Mouse (Mus musculus) liver, embryonic 14.5 days (tissue): ENCODE data around the gene Prss23. TPM values are rescaled to one million over a fixed set of nuclear protein-coding genes. Genes with fewer than 3 reads are reported as not detected.

ENCODE experiments used
- ATAC-seq: fragments of 200-750 bp; cut with Nextera tagmentation; 2 replicates; pipeline ENCODE4 v1.8.0; 2017; ENCODE audit warnings: moderate number of reproducible peaks, mild to moderate bottlenecking, moderate library complexity; ENCODE audit not compliant: insufficient read depth
- DNase-seq, 3 experiments: peaks; one replicate each; pipeline ENCODE4 v3.0.0-alpha.2; 2012 to 2013; ENCODE audit warnings: low read depth in 3 of 3, low spot score in 3 of 3
- H3K27ac ChIP-seq: fragments of 300-500 bp; sonication (generic); 2 replicates; pipeline ENCODE4 v1.5.1; 2014; ENCODE audit warnings: moderate library complexity, mild to moderate bottlenecking, control low read depth, inconsistent platforms
- H3K27me3 ChIP-seq: fragments of 300-500 bp; sonication (generic); 2 replicates; pipeline ENCODE4 v1.6.1; 2014; ENCODE audit warnings: mild to moderate bottlenecking, low read length, moderate library complexity; ENCODE audit not compliant: control insufficient read depth, insufficient read depth
- H3K36me3 ChIP-seq: fragments of 300-500 bp; sonication (generic); replicated peaks from 2 replicates; pipeline ENCODE4 v1.6.1; 2014; ENCODE audit warnings: low read depth; ENCODE audit not compliant: control insufficient read depth, insufficient read depth
- H3K4me1 ChIP-seq, 2 experiments: fragments of 200-500 bp in 1 of 2; fragments of 300-500 bp in 1 of 2; sonication (generic) in 1 of 2; replicated peaks; 2 replicates each; pipeline ENCODE4 v1.6.1; 2012 to 2014; ENCODE audit warnings: antibody characterized with exemption in 1 of 2, inconsistent platforms in 1 of 2, low read length in 1 of 2; ENCODE audit not compliant: control insufficient read depth in 2 of 2, insufficient read depth in 2 of 2
- H3K4me2 ChIP-seq: fragments of 300-500 bp; sonication (generic); 2 replicates; pipeline ENCODE4 v1.6.1; 2014; ENCODE audit warnings: low read depth, mild to moderate bottlenecking, control low read depth, moderate library complexity
- H3K4me3 ChIP-seq, 2 experiments: fragments of 200-500 bp in 1 of 2; fragments of 300-500 bp in 1 of 2; sonication (generic) in 1 of 2; 2 replicates each; pipeline ENCODE4 v1.5.1; 2012 to 2014; ENCODE audit warnings: low read depth in 2 of 2, low read length in 2 of 2, mild to moderate bottlenecking in 2 of 2, control low read depth in 1 of 2, inconsistent platforms in 1 of 2, moderate library complexity in 1 of 2; ENCODE audit not compliant: insufficient read depth in 1 of 2
- H3K9ac ChIP-seq: fragments of 300-500 bp; sonication (generic); replicated peaks from 2 replicates; pipeline ENCODE4 v1.6.1; 2014; ENCODE audit warnings: mild to moderate bottlenecking, control low read depth, moderate library complexity
- H3K9me3 ChIP-seq: fragments of 300-500 bp; sonication (generic); 2 replicates; pipeline ENCODE4 v1.6.1; 2016; ENCODE audit warnings: low read length, mixed read lengths; ENCODE audit not compliant: control insufficient read depth
- CTCF ChIP-seq: IDR thresholded peaks from 2 replicates; pipeline ENCODE4 v1.5.1; 2016; ENCODE audit warnings: antibody characterized with exemption, low read depth, control low read depth
- EP300 ChIP-seq: IDR thresholded peaks from 2 replicates; pipeline ENCODE4 v1.6.1; 2016; ENCODE audit warnings: antibody characterized with exemption, low read depth
- WGBS: fragments of 180-500 bp; shearing (Covaris S2); extraction: QIAGEN DNeasy Blood & Tissue Kit; methylation state at CpG from one replicate; pipeline ENCODE4 v1.1.7; 2014; ENCODE audit not compliant: insufficient replicate concordance; 5-methylcytosine and 5-hydroxymethylcytosine counted together
- polyA plus RNA-seq, 2 experiments: library from polyadenylated mRNA; depleted of rRNA in 1 of 2; stranded (reverse) in 1 of 2; unstranded in 1 of 2; fragments of >200 nt; fragmentation: Nextera tagmentation in 1 of 2; extraction: Ambion mirVana in 1 of 2; gene quantifications; 2 replicates each; pipeline versions ENCODE4 v1.2.1 to v1.2.3; 2012 to 2014

The Prss23 gene
- polyA plus RNA-seq, 2 experiments = 2.4 to 4.2 TPM

DNA sequence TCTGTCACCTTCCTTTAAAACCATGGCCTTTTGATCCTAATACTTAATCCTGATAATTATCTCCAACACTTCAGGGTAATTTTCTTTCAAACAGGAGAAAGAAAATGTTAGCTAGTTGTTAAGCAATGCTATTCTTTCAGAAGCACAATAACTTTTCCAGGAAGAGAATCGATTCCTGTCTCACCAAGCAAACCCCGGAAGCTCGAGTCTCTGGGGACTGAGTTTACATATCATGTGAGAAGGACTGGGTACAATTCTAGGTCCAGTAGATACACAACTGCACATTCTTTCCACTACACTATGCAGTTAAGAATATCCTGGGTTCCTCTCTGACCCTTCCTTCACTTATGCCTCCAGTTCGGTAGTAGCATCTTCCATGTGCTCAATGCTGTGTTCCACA lies 29.7 kb upstream of the Prss23 start:
- TF ChIP-seq EP300 (no peak), CTCF (no peak)
- Histone ChIP-seq H3K36me3 (no peaks in the 10 kb centered on the region), H3K27me3 (no peaks in the 10 kb centered on the region), H3K9me3 (no peaks in the 10 kb centered on the region), H3K27ac (no peak overlapping the region), H3K4me2 (no peak overlapping the region), H3K9ac (no peak overlapping the region), H3K4me3 (no peak overlapping the region), H3K4me1 (no peaks in the 10 kb centered on the region; a peak in 1 of 4 replicates)
- WGBS = 52% methylated on average over 4 of the region's 4 CpGs
- ATAC-seq (no peak), DNase-seq (no peak)

DNA sequence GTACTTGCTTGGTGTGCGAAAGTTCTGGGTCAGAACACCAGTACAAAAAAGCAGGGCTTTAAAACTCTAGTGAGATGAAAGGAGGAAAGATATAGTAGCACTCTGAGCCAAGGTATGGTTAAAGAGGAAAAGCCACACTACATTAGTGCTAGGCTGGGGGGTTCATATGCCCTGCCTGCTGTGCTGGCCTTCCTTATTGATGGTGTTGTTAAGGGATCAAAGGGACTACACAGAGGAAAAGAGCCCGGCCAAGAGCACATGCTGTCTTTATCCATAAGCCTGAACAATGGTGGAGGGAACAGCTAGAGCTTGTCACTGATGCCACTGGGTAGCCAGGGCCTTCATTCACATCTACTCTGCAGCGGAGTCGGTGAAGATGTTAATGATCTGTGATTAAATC lies 28.2 kb upstream of the Prss23 start:
- no peaks in the 10 kb centered on the region for H3K9me3 ChIP-seq
- H3K4me2 ChIP-seq = no peak overlapping the region
- H3K27me3 ChIP-seq = no peaks in the 10 kb centered on the region
- H3K36me3 ChIP-seq = no peaks in the 10 kb centered on the region
- no peak overlapping the region for H3K4me3 ChIP-seq
- H3K9ac ChIP-seq = no peak overlapping the region
- 60% methylated on average over 4 of the region's 4 CpGs for WGBS
- TF ChIP-seq EP300 (no peak), CTCF (no peak)
- DNase-seq (no peak), ATAC-seq (no peak)
- H3K27ac ChIP-seq = no peak overlapping the region
- H3K4me1 ChIP-seq = no peaks in the 10 kb centered on the region; a peak in 1 of 4 replicates

DNA sequence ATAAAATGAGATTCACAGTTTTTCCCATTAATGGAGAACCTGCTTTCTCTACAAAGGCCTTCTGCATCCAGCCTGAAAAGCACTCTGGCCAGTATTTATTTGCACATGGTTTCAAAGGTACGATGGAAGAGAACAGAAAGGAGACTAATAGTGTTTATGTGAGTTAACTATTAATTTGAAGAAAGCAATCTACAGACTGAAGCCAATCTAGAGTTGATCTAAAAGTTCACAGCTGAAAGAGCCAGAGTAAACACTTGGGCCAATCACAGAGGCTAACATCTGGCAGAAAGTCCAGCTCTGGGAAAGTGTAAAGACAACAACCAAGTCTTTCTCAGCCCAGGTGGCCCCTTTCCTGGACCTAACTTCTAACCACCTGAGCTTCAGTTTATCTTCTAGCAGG lies 27.1 kb upstream of the Prss23 start:
- no peak for ATAC-seq
- Histone ChIP-seq H3K27ac (no peak overlapping the region), H3K4me2 (no peak overlapping the region), H3K4me3 (no peak overlapping the region), H3K36me3 (no peaks in the 10 kb centered on the region), H3K4me1 (no peaks in the 10 kb centered on the region; a peak in 1 of 4 replicates), H3K9me3 (no peaks in the 10 kb centered on the region), H3K9ac (no peak overlapping the region), H3K27me3 (no peaks in the 10 kb centered on the region)
- DNase-seq = no peak
- no peak for TF ChIP-seq EP300
- TF ChIP-seq CTCF = no peak
- 44% methylated on average over 1 of the region's 1 CpGs for WGBS

GRCm38 (mm10) chr7:89540976-89541375 lies 14.0 kb upstream of the Prss23 start:
- Histone ChIP-seq H3K9ac (no peak overlapping the region), H3K9me3 (no peaks in the 10 kb centered on the region), H3K4me2 (no peak overlapping the region), H3K27ac (no peak overlapping the region), H3K4me1 (no peaks in the 10 kb centered on the region), H3K27me3 (no peaks in the 10 kb centered on the region), H3K4me3 (no peak overlapping the region), H3K36me3 (no peaks in the 10 kb centered on the region)
- 55% methylated on average over 2 of the region's 2 CpGs for WGBS
- TF ChIP-seq EP300 (no peak), CTCF (no peak)
- DNase-seq (no peak), ATAC-seq (no peak)

DNA sequence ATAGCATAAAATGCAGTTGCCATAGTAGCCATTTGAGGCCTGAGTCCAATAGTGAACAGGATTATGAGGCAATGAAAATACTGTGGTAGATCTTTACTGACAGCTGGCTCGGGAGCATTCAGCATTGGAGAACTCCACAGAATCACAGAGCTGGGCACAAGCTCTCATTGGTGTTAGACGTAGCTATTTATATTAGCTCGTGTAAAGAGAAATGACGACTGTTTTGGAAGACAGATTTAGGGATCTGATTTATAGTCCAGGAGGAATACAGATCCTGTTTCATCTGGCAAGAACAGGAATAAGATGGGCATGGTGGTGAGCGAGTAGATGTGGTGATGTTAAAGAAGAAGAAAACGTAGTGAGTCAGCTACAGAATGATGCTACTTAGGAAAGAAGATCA lies 12.4 kb upstream of the Prss23 start:
- DNase-seq (no peak), ATAC-seq (no peak)
- Histone ChIP-seq H3K9ac (no peak overlapping the region), H3K4me3 (no peak overlapping the region), H3K27ac (no peak overlapping the region), H3K36me3 (no peaks in the 10 kb centered on the region), H3K4me2 (no peak overlapping the region), H3K27me3 (no peaks in the 10 kb centered on the region), H3K4me1 (no peaks in the 10 kb centered on the region), H3K9me3 (no peaks in the 10 kb centered on the region)
- 60% methylated on average over 6 of the region's 6 CpGs for WGBS
- TF ChIP-seq EP300 = no peak
- no peak for TF ChIP-seq CTCF
